Mouse (Mus musculus) stomach, postnatal 0 days (tissue): ENCODE measurements around the gene Uaca.

Source experiments
- CTCF ChIP-seq: IDR thresholded peaks from 2 replicates; pipeline ENCODE4 v1.5.1; 2016; ENCODE audit warnings: antibody characterized with exemption, low read depth, mild to moderate bottlenecking, moderate library complexity
- EP300 ChIP-seq: optimal IDR thresholded peaks from 2 replicates; pipeline ENCODE3; 2016; ENCODE audit warnings: antibody characterized with exemption

- TF ChIP-seq EP300 (no peak), CTCF (no peak)
These were observed 21.2 kb downstream of the Uaca start for GRCm38 (mm10) chr9:60815502-60815901.
